Mouse (Mus musculus) mesoderm, embryonic 11.5 days (tissue): ENCODE data around the gene Adora2b.

Experiments
- DNase-seq: peaks from one replicate; pipeline ENCODE4 v3.0.0-alpha.2; 2012; ENCODE audit warnings: low read depth, low spot score

Gene Adora2b

DNA sequence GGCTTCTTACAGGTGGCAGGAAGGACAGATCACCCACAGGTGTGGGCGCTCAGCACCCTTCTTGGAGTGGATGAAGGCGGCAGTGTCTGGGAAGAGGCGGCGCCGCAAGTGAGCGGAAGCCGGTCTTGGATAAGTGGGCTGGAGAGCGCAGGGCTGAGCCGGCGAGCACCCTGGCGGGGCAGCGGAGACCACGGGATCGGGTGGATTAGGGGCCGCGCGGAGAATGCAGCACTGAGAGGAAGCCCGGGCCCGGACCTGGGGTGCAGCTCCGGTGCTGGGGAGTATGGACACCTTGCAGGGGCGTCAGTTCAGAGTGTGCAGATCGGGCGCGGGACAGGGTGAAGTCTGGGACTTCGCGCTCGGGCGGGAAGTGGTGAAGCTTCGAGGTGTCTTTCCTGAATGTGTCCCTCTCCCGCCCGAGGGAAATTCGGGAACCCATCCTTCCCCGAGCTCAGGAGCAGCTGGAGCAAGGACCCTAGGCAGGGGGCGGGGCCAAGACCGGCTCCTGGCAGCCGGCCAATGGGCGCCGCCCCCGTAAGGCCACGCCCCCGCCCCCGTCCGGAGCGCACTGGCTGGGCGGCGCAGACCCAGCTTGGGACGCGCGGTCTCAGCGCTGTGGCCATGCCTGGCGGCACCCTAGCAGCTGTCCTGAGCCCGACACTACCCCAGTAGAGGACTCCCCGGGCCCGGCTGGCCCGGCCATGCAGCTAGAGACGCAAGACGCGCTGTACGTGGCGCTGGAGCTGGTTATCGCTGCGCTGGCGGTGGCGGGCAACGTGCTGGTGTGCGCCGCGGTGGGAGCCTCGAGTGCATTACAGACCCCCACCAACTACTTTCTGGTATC is at the start of gene Adora2b:
TSS of gene Adora2b (plus strand) at position 584 of the 844 bp plus-strand sequence.
- DNase-seq: peak; percentile 90

DNA sequence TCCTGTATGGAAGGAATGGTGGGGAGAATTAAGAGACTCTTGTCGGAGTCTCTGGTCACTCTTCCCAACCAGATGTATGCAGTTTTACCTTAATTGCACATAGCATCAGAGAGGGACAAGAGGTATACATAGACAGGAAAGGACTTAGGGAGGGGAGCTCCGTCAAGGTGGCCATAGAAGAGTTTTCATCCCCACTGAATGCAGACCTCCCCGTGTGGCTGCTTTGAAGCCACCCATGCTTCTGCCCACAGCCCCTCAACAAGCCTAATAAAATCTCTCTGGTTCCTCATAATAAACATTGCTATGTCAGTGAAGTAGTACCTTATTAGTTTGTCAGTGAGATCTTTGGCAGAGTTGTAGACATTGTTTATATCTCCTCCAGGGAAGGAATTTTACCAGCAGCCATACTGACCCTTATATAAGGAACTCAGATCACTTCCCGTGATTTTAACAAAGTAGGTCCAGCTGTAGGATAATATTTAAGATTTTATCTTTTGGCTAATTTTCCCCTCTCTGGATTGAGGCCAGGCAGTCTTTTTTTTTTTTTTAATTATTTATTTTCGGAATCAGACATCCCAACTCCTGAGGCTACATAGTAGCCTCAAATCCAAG is 47.8 kb upstream of the Adora2b start:
- DNase-seq: no peak

DNA sequence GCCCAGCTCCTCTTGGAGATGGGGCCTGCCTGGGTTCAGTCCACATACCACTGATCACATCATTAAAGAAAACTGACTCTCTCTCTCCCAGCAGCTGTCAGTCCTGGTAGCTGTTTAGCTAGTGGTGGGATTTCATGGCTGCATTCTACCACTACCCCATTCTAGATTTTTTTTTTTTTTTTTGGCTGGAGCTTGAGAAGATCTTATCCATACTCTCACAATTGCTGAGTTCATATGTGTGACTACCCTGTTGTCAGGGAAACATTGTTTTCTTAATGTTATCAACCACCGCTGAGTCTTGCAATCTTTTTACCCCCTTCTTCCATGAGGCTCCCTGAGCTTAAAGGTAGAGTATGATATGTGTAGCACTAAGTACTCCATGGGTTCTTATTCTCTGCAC is 46.1 kb upstream of the Adora2b start:
- DNase-seq: no peak

GRCm38 (mm10) chr11:62209111-62209510 is 39.7 kb upstream of the Adora2b start:
- no peak for DNase-seq

DNA sequence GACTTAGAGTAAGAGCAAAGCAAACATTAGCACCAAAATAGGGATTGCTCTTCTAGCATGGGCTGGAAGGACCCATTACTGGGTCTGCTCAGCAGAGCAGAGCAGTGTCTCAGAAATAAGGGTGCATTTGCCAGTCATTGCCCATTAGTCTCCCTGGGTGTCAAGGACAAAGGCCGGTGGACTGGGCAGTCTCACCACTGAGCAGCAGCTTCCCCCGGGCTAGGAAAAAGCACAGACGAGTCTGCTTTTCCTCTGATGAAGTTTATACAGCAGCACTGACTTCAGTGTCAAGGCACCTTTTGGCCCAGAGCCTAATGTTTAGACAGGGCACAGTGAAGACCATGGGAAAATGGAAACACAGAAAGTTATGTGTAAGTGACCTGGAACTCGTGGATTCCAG is 38.9 kb upstream of the Adora2b start:
- no peak for DNase-seq

DNA sequence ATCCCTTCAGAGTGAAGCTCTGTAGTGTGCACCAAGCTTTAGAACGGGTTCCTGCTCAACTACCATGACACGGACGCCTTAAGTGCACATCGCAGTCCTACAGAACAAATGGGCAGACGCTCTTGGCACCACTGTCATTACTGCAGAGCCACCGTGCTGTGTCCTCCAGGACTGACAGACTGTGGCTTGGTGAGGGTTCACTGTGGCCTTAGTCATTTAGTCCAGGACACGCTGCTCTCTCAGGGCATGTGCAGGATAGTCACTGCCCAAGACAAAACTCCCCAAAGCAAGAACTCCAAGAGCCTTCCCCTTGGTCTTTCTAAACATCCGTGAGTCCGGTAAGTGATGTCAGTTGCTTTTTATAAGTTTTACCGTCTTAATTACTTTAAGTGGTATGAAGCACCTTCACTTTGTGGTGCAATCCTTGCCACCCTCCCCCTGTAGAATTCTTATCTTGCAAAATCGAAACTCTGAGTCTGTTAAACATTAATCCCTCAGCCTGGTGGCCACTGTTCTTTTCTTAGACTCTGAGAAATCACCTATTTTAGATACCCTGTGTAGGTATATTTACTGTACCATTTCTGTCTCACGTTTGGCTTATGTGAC is 35.3 kb upstream of the Adora2b start:
- DNase-seq: no peak

DNA sequence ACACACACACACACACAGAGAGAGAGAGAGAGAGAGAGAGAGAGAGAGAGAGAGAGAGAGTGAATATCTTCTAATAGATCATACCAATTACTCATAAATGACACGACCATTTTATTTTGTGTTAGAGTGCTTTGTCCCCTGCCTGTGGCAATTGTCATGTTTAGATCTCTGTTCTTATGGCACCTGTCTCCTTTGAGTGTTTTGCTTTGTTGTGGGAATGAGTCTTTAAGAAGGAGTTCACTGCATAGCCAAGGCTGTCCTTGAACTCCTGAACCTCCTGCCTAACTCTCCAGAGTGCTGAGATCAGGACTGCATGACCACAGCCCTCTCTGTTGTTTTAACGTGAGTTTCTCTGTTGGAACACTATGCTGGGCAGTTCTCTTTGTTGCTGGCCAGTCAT is 33.7 kb upstream of the Adora2b start:
- no peak for DNase-seq

GRCm38 (mm10) chr11:62217751-62218150 is 31.0 kb upstream of the Adora2b start:
- DNase-seq: no peak

DNA sequence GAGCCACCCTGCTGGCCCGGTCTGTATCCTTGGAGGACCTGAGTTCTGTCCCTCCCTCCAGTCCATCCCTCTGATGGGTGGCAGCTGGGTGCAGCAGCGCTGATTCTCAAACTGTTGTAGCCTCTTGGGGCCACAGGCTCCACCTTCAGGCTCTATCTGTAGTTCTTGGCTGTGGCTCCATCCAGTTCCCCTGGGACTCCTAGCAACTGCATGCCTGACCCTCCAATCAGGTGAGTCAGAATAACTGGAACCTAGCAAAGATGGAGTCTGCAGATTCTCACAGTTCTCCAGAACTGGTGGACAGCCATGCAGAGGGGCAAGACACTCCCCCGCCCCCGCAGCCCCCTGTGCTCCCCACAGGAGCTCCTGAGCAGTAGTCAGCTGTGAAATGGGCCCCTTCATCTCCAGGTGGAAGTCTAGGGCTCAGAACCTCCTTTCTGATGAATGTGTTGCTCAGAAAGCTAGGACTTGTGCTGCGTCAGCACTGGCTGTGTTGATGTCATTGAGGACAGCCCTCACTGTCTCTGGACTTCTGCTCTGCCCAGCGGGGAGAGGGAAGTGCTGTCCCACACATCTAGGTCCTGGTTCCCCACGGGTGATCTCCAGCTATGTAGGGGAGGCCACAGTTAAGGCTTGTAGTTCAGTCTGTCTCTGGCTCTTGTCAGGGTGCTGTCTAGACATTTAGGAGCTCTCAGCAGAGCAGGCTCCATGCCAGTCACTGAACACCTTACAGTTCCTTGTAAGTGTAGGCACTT is 27.9 kb upstream of the Adora2b start:
- no peak for DNase-seq

- DNase-seq: no peak
These were observed 25.4 kb upstream of the Adora2b start for GRCm38 (mm10) chr11:62223416-62223815.

GRCm38 (mm10) chr11:62223962-62224361 is 24.8 kb upstream of the Adora2b start:
- no peak for DNase-seq

DNA sequence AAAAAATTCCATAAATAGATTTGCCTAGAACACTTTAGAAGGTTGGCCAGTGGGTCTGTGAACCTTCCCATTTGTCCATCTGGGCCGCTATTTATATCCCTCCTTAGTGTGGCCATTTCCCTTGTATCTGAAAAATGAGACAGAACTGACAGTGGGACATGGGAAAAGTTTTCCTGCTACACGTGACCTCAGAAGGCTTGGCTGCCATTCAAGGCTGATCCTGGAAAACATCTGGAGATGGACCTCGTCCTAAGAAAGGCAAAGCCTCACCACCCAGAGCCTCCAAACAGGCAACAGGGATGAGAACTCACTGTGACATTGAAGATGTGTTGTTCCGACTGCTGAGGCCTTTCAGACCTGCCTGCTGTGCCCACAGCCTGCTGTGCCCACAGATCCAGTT is 24.0 kb upstream of the Adora2b start:
- no peak for DNase-seq

- no peak for DNase-seq
These were observed 8.0 kb upstream of the Adora2b start for GRCm38 (mm10) chr11:62240631-62241261.

GRCm38 (mm10) chr11:62243871-62244270 is 4.9 kb upstream of the Adora2b start:
- DNase-seq: no peak

DNA sequence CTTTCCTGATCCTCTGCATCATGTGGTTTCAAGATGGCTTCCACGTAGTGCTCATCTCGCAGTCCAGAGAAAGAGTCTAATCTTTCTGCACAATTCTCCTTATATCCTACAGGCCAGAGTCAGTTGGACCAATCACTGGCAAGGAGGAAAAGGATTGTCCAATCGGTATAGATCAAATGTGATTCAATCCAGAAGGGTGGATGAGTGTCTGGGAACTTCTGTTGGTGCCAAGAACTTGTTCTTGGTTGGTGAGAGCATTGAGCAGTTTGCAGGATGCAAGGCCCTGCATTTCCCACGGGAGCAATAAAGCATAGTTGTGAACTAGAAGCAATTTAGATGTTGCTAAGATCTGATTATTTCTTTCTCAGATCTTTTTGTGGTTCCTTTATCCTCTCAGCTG is 4.3 kb upstream of the Adora2b start:
- no peak for DNase-seq

GRCm38 (mm10) chr11:62247759-62248400 is 904 bp upstream of the Adora2b start:
- no peak for DNase-seq

- peak; percentile 25 for DNase-seq
These were observed 668 bp downstream of the Adora2b start for GRCm38 (mm10) chr11:62249266-62250037.

GRCm38 (mm10) chr11:62251047-62251446 is 2.3 kb downstream of the Adora2b start:
- peak; percentile 45 for DNase-seq

DNA sequence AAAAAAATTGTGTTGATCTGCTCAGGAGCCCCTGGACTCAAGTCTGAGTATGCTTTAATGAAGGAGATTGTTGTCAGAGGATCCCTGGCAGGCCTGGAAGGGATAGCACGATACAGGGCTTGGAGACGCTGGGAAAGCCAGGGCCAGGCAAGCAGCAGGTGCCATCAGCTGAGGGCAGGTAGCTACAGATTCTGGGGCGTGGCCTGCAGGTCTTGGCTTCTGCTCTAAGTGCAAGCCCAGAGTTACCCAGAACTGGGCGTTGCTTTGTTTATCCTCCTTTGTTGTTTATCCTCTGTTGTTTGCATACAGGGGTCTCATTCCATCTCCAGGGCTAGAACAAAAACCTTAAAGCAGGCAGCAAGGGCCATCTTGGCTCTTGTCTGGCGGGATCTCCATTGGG is 4.6 kb downstream of the Adora2b start:
- no peak for DNase-seq

DNA sequence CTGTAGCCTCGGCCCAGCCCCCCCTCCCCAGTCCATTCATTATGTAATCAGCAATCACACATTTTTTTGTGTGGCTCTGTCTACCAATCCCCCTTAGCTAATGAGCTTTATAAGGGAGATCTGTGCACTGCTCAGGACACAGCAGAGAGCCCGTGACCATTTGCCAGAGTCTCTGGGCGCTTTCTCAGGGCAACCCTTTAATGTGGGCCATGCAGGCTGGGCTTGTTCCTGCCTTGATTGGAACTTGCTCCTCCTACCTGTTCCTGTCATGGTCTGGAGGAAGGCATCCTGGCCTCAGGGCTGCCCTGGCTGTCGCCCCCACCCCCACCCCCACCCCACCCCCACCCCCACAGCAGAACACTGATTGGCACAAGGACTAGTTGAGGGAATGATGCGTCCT is 10.4 kb downstream of the Adora2b start:
- no peak for DNase-seq
